Mouse (Mus musculus) liver, embryonic 14.5 days (tissue): Measurements from ENCODE around the gene Cxcl10.

Source experiments
- CTCF ChIP-seq: IDR thresholded peaks from 2 replicates; pipeline ENCODE4 v1.5.1; 2016; ENCODE audit warnings: antibody characterized with exemption, low read depth, control low read depth
- EP300 ChIP-seq: IDR thresholded peaks from 2 replicates; pipeline ENCODE4 v1.6.1; 2016; ENCODE audit warnings: antibody characterized with exemption, low read depth

DNA sequence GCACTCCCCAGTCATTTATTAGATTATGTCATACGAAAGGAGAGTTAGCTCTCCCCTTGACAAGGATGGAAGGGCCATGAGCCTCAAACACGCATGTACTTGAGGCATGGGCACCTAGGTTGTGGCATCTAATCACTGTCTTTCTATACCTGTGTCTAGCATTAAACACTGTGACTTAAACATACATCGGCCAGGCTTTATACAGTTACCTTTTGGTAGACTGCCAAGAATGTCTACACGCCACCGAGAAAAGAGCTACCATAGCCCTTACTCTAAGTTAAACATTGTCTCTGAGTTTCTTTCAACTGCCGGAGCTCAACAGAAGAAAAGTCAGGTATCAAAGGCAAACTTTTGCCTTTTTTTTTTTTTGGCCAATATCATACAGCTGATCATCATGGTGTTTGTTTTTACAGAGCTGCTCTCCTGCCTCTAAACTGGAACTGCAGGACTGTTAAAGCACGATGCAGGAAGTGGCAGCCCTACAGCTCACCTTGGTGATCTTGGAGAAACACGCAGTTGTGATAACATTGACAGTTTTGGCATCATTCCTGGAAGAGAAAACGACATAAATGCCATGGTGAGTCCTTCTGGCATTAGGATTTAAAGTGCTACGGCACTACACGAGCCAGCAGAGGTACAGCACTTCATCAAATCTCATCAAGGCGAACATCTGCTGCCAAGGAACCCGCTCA lies 46.4 kb downstream of the Cxcl10 start:
- no peak for TF ChIP-seq CTCF
- no peak for TF ChIP-seq EP300
